Comparison of ENCODE assay signal across 10 mouse cellular contexts in genomic region chr9:100395711-100396110, GRCm38 (mm10).
DNase-seq lines count a peak whose midpoint lies in the region; ATAC-seq lines count a peak whose summit lies in the region.
"Had no signal": no experiment of that assay in that cellular context is flagged by ENCODE, and none has a peak within 500 bp of the region (broad histone marks: within the 10 kb centered on the region; RNA-seq: fewer than 3 reads in every experiment).

No protein-coding gene starts in this region.

- intact Hi-C loops in heart, postnatal 25 days (cut with DNase I) = no loop called here

- WGBS in hindbrain, embryonic 14.5 days = 3% methylated on average over 5 of the region's 5 CpGs
- WGBS in hindbrain, embryonic 16.5 days = 3% methylated on average over 5 of the region's 5 CpGs
- whole genome bisulfite sequencing in neural tube, embryonic 11.5 days = 4% methylated on average over 5 of the region's 5 CpGs

- DNase-seq in hindbrain, embryonic 14.5 days (ENCODE audit: low spot score) = peak; percentile 86
- peak; percentile 29 for DNase-seq in adrenal gland, adult 8-10 months
- peak; percentile 72 for DNase-seq in embryo, embryonic 9.5 days (ENCODE audit: extremely low spot score)
- peak; percentile 28 for DNase-seq in heart, postnatal 25 days (ENCODE audit: low spot score)
- DNase-seq in left cerebral cortex, adult 9 months (ENCODE audit: low spot score in 2 of 2) = peak; percentile 3 to 78
- DNase-seq in neural tube, embryonic 11.5 days (ENCODE audit: low spot score) = peak; percentile 78
- peak; percentile 90 for DNase-seq in testis, postnatal 10 days (ENCODE audit: low spot score)

- H3K9ac ChIP-seq in hindbrain, embryonic 14.5 days = no peak overlapping the region
- H3K9ac ChIP-seq in hindbrain, embryonic 16.5 days (ENCODE audit: low read depth, low read length) = no peak overlapping the region
- no peak overlapping the region for H3K9ac ChIP-seq in neural tube, embryonic 11.5 days (ENCODE audit: low read length)
- H3K9ac ChIP-seq: embryonic facial prominence, embryonic 15.5 days; stomach, embryonic 15.5 days had no signal

- no peak overlapping the region for H3K4me3 ChIP-seq in hindbrain, embryonic 14.5 days (replicated peaks; ENCODE audit: low read length)
- H3K4me3 ChIP-seq in hindbrain, embryonic 16.5 days (ENCODE audit: low read length) = no peak overlapping the region
- H3K4me3 ChIP-seq in neural tube, embryonic 11.5 days (ENCODE audit: low read depth, low read length) = no peak overlapping the region
- H3K4me3 ChIP-seq: embryonic facial prominence, embryonic 15.5 days; stomach, embryonic 15.5 days had no signal

- H3K4me2 ChIP-seq in hindbrain, embryonic 14.5 days (replicated peaks) = no peak overlapping the region
- H3K4me2 ChIP-seq in hindbrain, embryonic 16.5 days (ENCODE audit: low read length) = no peak overlapping the region
- H3K4me2 ChIP-seq in neural tube, embryonic 11.5 days (ENCODE audit: low read depth) = no peak overlapping the region
- H3K4me2 ChIP-seq: embryonic facial prominence, embryonic 15.5 days; stomach, embryonic 15.5 days had no signal

- no peaks in the 10 kb centered on the region for H3K4me1 ChIP-seq in hindbrain, embryonic 14.5 days (replicated peaks; ENCODE audit: control insufficient read depth, insufficient read depth, low read length)
- no peaks in the 10 kb centered on the region for H3K4me1 ChIP-seq in hindbrain, embryonic 16.5 days (ENCODE audit: control insufficient read depth, insufficient read depth, low read depth, low read length)
- H3K4me1 ChIP-seq in neural tube, embryonic 11.5 days (ENCODE audit: control insufficient read depth, insufficient read depth, low read length) = no peaks in the 10 kb centered on the region
- H3K4me1 ChIP-seq: embryonic facial prominence, embryonic 15.5 days; stomach, embryonic 15.5 days had no signal

- H3K9me3 ChIP-seq in hindbrain, embryonic 14.5 days (ENCODE audit: control insufficient read depth, low read length) = no peaks in the 10 kb centered on the region
- H3K9me3 ChIP-seq in hindbrain, embryonic 16.5 days (ENCODE audit: control insufficient read depth, low read length) = no peaks in the 10 kb centered on the region
- no peaks in the 10 kb centered on the region for H3K9me3 ChIP-seq in neural tube, embryonic 11.5 days (ENCODE audit: control insufficient read depth, low read length)
- H3K9me3 ChIP-seq: embryonic facial prominence, embryonic 15.5 days; stomach, embryonic 15.5 days had no signal

- H3K36me3 ChIP-seq in hindbrain, embryonic 14.5 days (replicated peaks; ENCODE audit: control insufficient read depth, insufficient read depth) = no peaks in the 10 kb centered on the region
- no peaks in the 10 kb centered on the region for H3K36me3 ChIP-seq in hindbrain, embryonic 16.5 days (ENCODE audit: control insufficient read depth, insufficient read depth, low read length)
- no peaks in the 10 kb centered on the region for H3K36me3 ChIP-seq in neural tube, embryonic 11.5 days (ENCODE audit: control insufficient read depth, insufficient read depth, low read length)
- H3K36me3 ChIP-seq: embryonic facial prominence, embryonic 15.5 days; stomach, embryonic 15.5 days had no signal

- H3K27me3 ChIP-seq in hindbrain, embryonic 14.5 days (ENCODE audit: control insufficient read depth, insufficient read depth, low read length) = no peaks in the 10 kb centered on the region
- H3K27me3 ChIP-seq in hindbrain, embryonic 16.5 days (replicated peaks; ENCODE audit: control insufficient read depth, insufficient read depth, low read length) = no peaks in the 10 kb centered on the region
- H3K27me3 ChIP-seq in neural tube, embryonic 11.5 days (ENCODE audit: control insufficient read depth, insufficient read depth, low read length) = no peaks in the 10 kb centered on the region
- H3K27me3 ChIP-seq: embryonic facial prominence, embryonic 15.5 days; stomach, embryonic 15.5 days had no signal

- ATAC-seq in hindbrain, embryonic 14.5 days (ENCODE audit: low FRiP score) = no peak
- ATAC-seq in hindbrain, embryonic 16.5 days = no peak
- no peak for ATAC-seq in neural tube, embryonic 11.5 days (ENCODE audit: insufficient read depth, low FRiP score, low TSS enrichment)

- no peak overlapping the region for H3K27ac ChIP-seq in hindbrain, embryonic 14.5 days
- H3K27ac ChIP-seq in hindbrain, embryonic 16.5 days (ENCODE audit: low read depth, low read length) = no peak overlapping the region
- H3K27ac ChIP-seq in neural tube, embryonic 11.5 days (ENCODE audit: low read depth, low read length) = no peak overlapping the region
- H3K27ac ChIP-seq: embryonic facial prominence, embryonic 15.5 days; stomach, embryonic 15.5 days had no signal

Comparison
In these comparisons a context has a peak if more than half of its experiments do, and no peak if none do; other contexts are left out.
1. DNase-seq: peak in every context shown above with its lines; median percentile 90 in testis, postnatal 10 days; 86 in hindbrain, embryonic 14.5 days; 78 in neural tube, embryonic 11.5 days; 72 in embryo, embryonic 9.5 days; 40 in left cerebral cortex, adult 9 months; 29 in adrenal gland, adult 8-10 months; 28 in heart, postnatal 25 days.